Mouse (Mus musculus): ENCODE results near the gene Neurl4. TPM values are rescaled to one million over a fixed set of nuclear protein-coding genes. Genes with fewer than 3 reads are reported as not detected.

Neurl4 gene
- polyA plus RNA-seq, 1 experiment = 23.9 TPM

- Histone ChIP-seq H3K36me3 (ENCODE audit: control insufficient read depth, insufficient read depth, low read length) (no peaks in the 10 kb centered on the region), H3K27me3 (ENCODE audit: control insufficient read depth, insufficient read depth, low read length) (no peaks in the 10 kb centered on the region), H3K4me1 (ENCODE audit: control insufficient read depth, insufficient read depth, insufficient read length, low read length) (peaks cover 11% of the 10 kb centered on the region), H3K4me3 (ENCODE audit: low read depth, low read length) (no peak overlapping the region), H3K27ac (ENCODE audit: insufficient read depth, low read depth, low read length) (peak overlapping the region; percentile 17; the same call in 1 of the 2 replicates)
- 1% methylated on average over 12 of the region's 12 CpGs for WGBS
- TF ChIP-seq POLR2A (IDR thresholded peaks at IDR 0.05; ENCODE audit: low read depth, low read length) = no peak
- peak; percentile 90 for TF ChIP-seq CTCF (IDR thresholded peaks at IDR 0.05; ENCODE audit: extremely low read depth, insufficient read length, insufficient replicate concordance, low read depth, low read length)
Observed at GRCm38 (mm10) chr11:69876867-69877266, 24.0 kb upstream of the Neurl4 start.

DNA sequence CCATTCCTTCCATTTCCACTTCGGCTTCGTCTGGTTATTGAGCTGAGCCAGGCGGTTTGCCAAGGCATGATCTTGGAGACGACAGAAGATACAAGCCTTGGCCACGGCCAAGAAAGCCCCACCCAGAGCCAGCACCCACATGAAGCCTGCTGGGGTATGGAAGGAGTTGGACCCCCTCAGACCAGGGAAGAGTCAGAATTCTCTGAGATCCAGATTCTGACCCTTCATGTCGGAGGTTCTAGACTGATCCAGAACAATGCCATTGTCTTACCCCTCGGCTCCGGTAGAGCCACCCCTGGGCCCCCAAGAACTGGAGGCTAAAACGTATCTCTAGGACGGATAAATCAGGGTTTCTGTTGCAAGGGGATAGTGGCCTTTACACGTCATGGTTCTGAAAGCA, 23.0 kb upstream of the Neurl4 start, which contains the start of gene Tmem95:
Gene Tmem95 (minus strand): TSS at position 141 of the 400 bp plus-strand sequence.
- 79% methylated on average over 11 of the region's 11 CpGs for WGBS
- peaks cover 11% of the 10 kb centered on the region for H3K4me1 ChIP-seq (ENCODE audit: control insufficient read depth, insufficient read depth, insufficient read length, low read length)
- TF ChIP-seq POLR2A (IDR thresholded peaks at IDR 0.05; ENCODE audit: low read depth, low read length) (no peak), CTCF (IDR thresholded peaks at IDR 0.05; ENCODE audit: extremely low read depth, insufficient read length, insufficient replicate concordance, low read depth, low read length) (no peak)
- no peaks in the 10 kb centered on the region for H3K27me3 ChIP-seq (ENCODE audit: control insufficient read depth, insufficient read depth, low read length)
- no peak within 1 kb of the TSS for H3K4me3 ChIP-seq (ENCODE audit: low read depth, low read length)
- no peaks in the 10 kb centered on the region for H3K36me3 ChIP-seq (ENCODE audit: control insufficient read depth, insufficient read depth, low read length)
- H3K27ac ChIP-seq (ENCODE audit: insufficient read depth, low read depth, low read length) = no peak within 1 kb of the TSS

DNA sequence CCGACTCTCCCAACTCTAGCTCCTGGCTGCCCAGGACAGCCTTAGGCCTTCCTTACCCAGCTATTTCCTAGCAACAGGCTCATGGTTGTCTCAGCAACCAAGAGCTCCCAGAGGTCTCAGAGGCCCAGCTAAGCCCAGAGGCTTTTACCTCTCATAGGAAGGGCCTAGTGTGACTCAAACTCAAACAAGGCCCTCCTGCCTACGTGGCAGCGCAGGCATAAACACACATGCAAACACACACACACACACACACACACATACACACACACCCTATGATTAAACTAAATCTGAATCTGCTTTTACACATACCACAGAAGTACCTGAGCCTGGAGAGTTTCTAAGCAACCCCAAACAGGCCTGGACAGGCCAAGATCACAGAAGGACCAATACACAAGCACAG, 22.5 kb upstream of the Neurl4 start:
- Histone ChIP-seq H3K27ac (ENCODE audit: insufficient read depth, low read depth, low read length) (no peak overlapping the region), H3K4me3 (ENCODE audit: low read depth, low read length) (no peak overlapping the region), H3K36me3 (ENCODE audit: control insufficient read depth, insufficient read depth, low read length) (no peaks in the 10 kb centered on the region), H3K27me3 (ENCODE audit: control insufficient read depth, insufficient read depth, low read length) (no peaks in the 10 kb centered on the region), H3K4me1 (ENCODE audit: control insufficient read depth, insufficient read depth, insufficient read length, low read length) (peaks cover 11% of the 10 kb centered on the region)
- no peak for TF ChIP-seq POLR2A (IDR thresholded peaks at IDR 0.05; ENCODE audit: low read depth, low read length)
- TF ChIP-seq CTCF (IDR thresholded peaks at IDR 0.05; ENCODE audit: extremely low read depth, insufficient read length, insufficient replicate concordance, low read depth, low read length) = no peak
- WGBS = 82% methylated on average over 3 of the region's 3 CpGs

GRCm38 (mm10) chr11:69878952-69879351, 21.9 kb upstream of the Neurl4 start:
- Histone ChIP-seq H3K4me3 (ENCODE audit: low read depth, low read length) (0 out of 2 replicates have a peak overlapping the region, but pooled peaks have one; percentile 68), H3K27me3 (ENCODE audit: control insufficient read depth, insufficient read depth, low read length) (no peaks in the 10 kb centered on the region), H3K27ac (ENCODE audit: insufficient read depth, low read depth, low read length) (no peak overlapping the region), H3K4me1 (ENCODE audit: control insufficient read depth, insufficient read depth, insufficient read length, low read length) (peaks cover 11% of the 10 kb centered on the region), H3K36me3 (ENCODE audit: control insufficient read depth, insufficient read depth, low read length) (no peaks in the 10 kb centered on the region)
- no peak for TF ChIP-seq CTCF (IDR thresholded peaks at IDR 0.05; ENCODE audit: extremely low read depth, insufficient read length, insufficient replicate concordance, low read depth, low read length)
- no peak for TF ChIP-seq POLR2A (IDR thresholded peaks at IDR 0.05; ENCODE audit: low read depth, low read length)
- 85% methylated on average over 6 of the region's 6 CpGs for WGBS

DNA sequence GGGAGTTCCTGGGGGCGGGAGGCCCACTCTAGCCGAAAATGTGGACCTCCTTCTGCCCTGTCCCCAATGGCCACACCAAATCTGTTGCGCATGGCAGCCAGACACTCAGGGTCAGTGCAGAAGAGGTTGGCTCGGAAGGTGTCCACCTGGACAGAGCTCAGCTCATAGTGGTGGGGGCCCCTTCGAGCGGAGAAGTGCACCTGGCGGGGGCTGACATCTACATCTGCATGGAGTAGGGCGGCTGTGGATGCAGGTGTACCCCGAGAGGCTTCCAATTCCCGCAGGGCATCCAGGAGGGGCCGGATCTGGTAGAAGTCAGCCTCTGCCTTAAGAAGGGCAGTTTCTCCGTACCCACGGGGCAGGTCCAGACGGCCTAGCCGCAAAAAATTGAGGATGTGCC, 21.2 kb upstream of the Neurl4 start:
- Histone ChIP-seq H3K4me1 (ENCODE audit: control insufficient read depth, insufficient read depth, insufficient read length, low read length) (peaks cover 11% of the 10 kb centered on the region), H3K27ac (ENCODE audit: insufficient read depth, low read depth, low read length) (no peak overlapping the region), H3K4me3 (ENCODE audit: low read depth, low read length) (peak overlapping the region; percentile 68), H3K36me3 (ENCODE audit: control insufficient read depth, insufficient read depth, low read length) (no peaks in the 10 kb centered on the region), H3K27me3 (ENCODE audit: control insufficient read depth, insufficient read depth, low read length) (no peaks in the 10 kb centered on the region)
- TF ChIP-seq CTCF (IDR thresholded peaks at IDR 0.05; ENCODE audit: extremely low read depth, insufficient read length, insufficient replicate concordance, low read depth, low read length) (no peak), POLR2A (IDR thresholded peaks at IDR 0.05; ENCODE audit: low read depth, low read length) (no peak)
- WGBS = 50% methylated on average over 15 of the region's 15 CpGs

- peak overlapping the region; percentile 68 for H3K4me3 ChIP-seq (ENCODE audit: low read depth, low read length)
- no peak for TF ChIP-seq POLR2A (IDR thresholded peaks at IDR 0.05; ENCODE audit: low read depth, low read length)
- peak; percentile 77; the same call in 1 of the 2 replicates for TF ChIP-seq CTCF (IDR thresholded peaks at IDR 0.05; ENCODE audit: extremely low read depth, insufficient read length, insufficient replicate concordance, low read depth, low read length)
- under 1% methylated on average over 18 of the region's 18 CpGs for WGBS
- peak overlapping the region; percentile 75 for H3K27ac ChIP-seq (ENCODE audit: insufficient read depth, low read depth, low read length)
- no peaks in the 10 kb centered on the region for H3K36me3 ChIP-seq (ENCODE audit: control insufficient read depth, insufficient read depth, low read length)
- peaks cover 11% of the 10 kb centered on the region for H3K4me1 ChIP-seq (ENCODE audit: control insufficient read depth, insufficient read depth, insufficient read length, low read length)
- H3K27me3 ChIP-seq (ENCODE audit: control insufficient read depth, insufficient read depth, low read length) = no peaks in the 10 kb centered on the region
Observed at GRCm38 (mm10) chr11:69880506-69880852, 20.4 kb upstream of the Neurl4 start.

- Histone ChIP-seq H3K4me3 (ENCODE audit: low read depth, low read length) (peak within 1 kb of the TSS; percentile 68), H3K27ac (ENCODE audit: insufficient read depth, low read depth, low read length) (peak within 1 kb of the TSS; percentile 75), H3K27me3 (ENCODE audit: control insufficient read depth, insufficient read depth, low read length) (no peaks in the 10 kb centered on the region), H3K36me3 (ENCODE audit: control insufficient read depth, insufficient read depth, low read length) (no peaks in the 10 kb centered on the region), H3K4me1 (ENCODE audit: control insufficient read depth, insufficient read depth, insufficient read length, low read length) (peaks cover 11% of the 10 kb centered on the region)
- peak; percentile 73; the same call in 1 of the 2 replicates for TF ChIP-seq POLR2A (IDR thresholded peaks at IDR 0.05; ENCODE audit: low read depth, low read length)
- TF ChIP-seq CTCF (IDR thresholded peaks at IDR 0.05; ENCODE audit: extremely low read depth, insufficient read length, insufficient replicate concordance, low read depth, low read length) = peak; percentile 30; the same call in 1 of the 2 replicates
- under 1% methylated on average over 46 of the region's 46 CpGs for WGBS
Observed at GRCm38 (mm10) chr11:69880853-69881603, 19.8 kb upstream of the Neurl4 start, which contains the start of gene Kctd11. TSS of gene Kctd11 (minus strand) at chr11:69881406.

Data from small intestine, adult 2 months (tissue).